ENCODE assay signal across 10 mouse cellular contexts in genomic region chr14:101055915-101056314, GRCm38 (mm10).
DNase-seq lines count a peak whose midpoint lies in the region; ATAC-seq and TF ChIP-seq lines count a peak whose summit lies in the region.
"Had no signal": no experiment of that assay in that cellular context is flagged by ENCODE, and none has a peak within 500 bp of the region (broad histone marks: within the 10 kb centered on the region; RNA-seq: fewer than 3 reads in every experiment).

No protein-coding gene starts in this region.

- no peak overlapping the region; the same call in 1 of the 2 replicates for H3K9ac ChIP-seq in heart, embryonic 14.5 days (ENCODE audit: low read length)
- no peak overlapping the region for H3K9ac ChIP-seq in hindbrain, embryonic 16.5 days (ENCODE audit: low read depth, low read length)
- H3K9ac ChIP-seq in stomach, postnatal 0 days (ENCODE audit: low read length) = no peak overlapping the region
- H3K9ac ChIP-seq: embryonic facial prominence, embryonic 13.5 days; liver, embryonic 14.5 days had no signal

- 0 out of 2 replicates have a peak, but pooled peaks have one; percentile 6 for ATAC-seq in heart, embryonic 14.5 days (ENCODE audit: insufficient number of reproducible peaks, insufficient read depth, low FRiP score, low read depth)
- ATAC-seq in hindbrain, embryonic 16.5 days = peak; percentile 90
- no peak for ATAC-seq in stomach, postnatal 0 days (ENCODE audit: low FRiP score, low TSS enrichment)

- peaks cover 5% of the 10 kb centered on the region in 2 experiments; a peak in 3 of 4 replicates for H3K4me1 ChIP-seq in heart, embryonic 14.5 days (ENCODE audit: control insufficient read depth in 2 of 2, insufficient read depth in 2 of 2, low read length in 2 of 2)
- H3K4me1 ChIP-seq in hindbrain, embryonic 16.5 days (ENCODE audit: control insufficient read depth, insufficient read depth, low read depth, low read length) = no peaks in the 10 kb centered on the region
- H3K4me1 ChIP-seq in stomach, postnatal 0 days (replicated peaks; ENCODE audit: control insufficient read depth, insufficient read depth) = no peaks in the 10 kb centered on the region

- H3K4me2 ChIP-seq in heart, embryonic 14.5 days (ENCODE audit: low read length) = peak overlapping the region; percentile 21; the same call in 1 of the 2 replicates
- H3K4me2 ChIP-seq in hindbrain, embryonic 16.5 days (ENCODE audit: low read length) = no peak overlapping the region
- H3K4me2 ChIP-seq in stomach, postnatal 0 days (replicated peaks; ENCODE audit: low read depth) = no peak overlapping the region
- H3K4me2 ChIP-seq: embryonic facial prominence, embryonic 13.5 days had no signal

- no peaks in the 10 kb centered on the region for H3K27me3 ChIP-seq in heart, embryonic 14.5 days (ENCODE audit: control insufficient read depth, insufficient read depth, low read length)
- no peaks in the 10 kb centered on the region for H3K27me3 ChIP-seq in hindbrain, embryonic 16.5 days (replicated peaks; ENCODE audit: control insufficient read depth, insufficient read depth, low read length)
- H3K27me3 ChIP-seq in stomach, postnatal 0 days (ENCODE audit: control insufficient read depth, insufficient read depth, low read length) = no peaks in the 10 kb centered on the region
- H3K27me3 ChIP-seq: embryonic facial prominence, embryonic 13.5 days had no signal

- H3K9me3 ChIP-seq in heart, embryonic 14.5 days (ENCODE audit: control insufficient read depth, low read length) = no peaks in the 10 kb centered on the region
- H3K9me3 ChIP-seq in hindbrain, embryonic 16.5 days (ENCODE audit: control insufficient read depth, low read length) = no peaks in the 10 kb centered on the region
- no peaks in the 10 kb centered on the region for H3K9me3 ChIP-seq in stomach, postnatal 0 days (ENCODE audit: control insufficient read depth, low read length)
- H3K9me3 ChIP-seq: embryonic facial prominence, embryonic 13.5 days had no signal

- no peak for TF ChIP-seq CTCF in stomach, postnatal 0 days (IDR thresholded peaks at IDR 0.05; ENCODE audit: low read depth)

- DNase-seq in heart, adult 9 months (ENCODE audit: low spot score in 2 of 2) = no peak
- peak; percentile 37 for DNase-seq in retina, postnatal 1 day
- no peak for DNase-seq in retina, embryonic 14.5 days (ENCODE audit: low spot score)
- peak; percentile 67 to 75 for DNase-seq in right cerebral cortex, postnatal 10 days (ENCODE audit: low spot score in 2 of 2)
- no peak for DNase-seq in gastrocnemius, adult 18-20 months (ENCODE audit: low spot score)
- no peak for DNase-seq in stomach, postnatal 0 days (ENCODE audit: low spot score)

- 9% methylated on average over 3 of the region's 3 CpGs for WGBS in heart, embryonic 14.5 days
- 26% methylated on average over 3 of the region's 3 CpGs for WGBS in hindbrain, embryonic 16.5 days
- 26% methylated on average over 3 of the region's 3 CpGs for WGBS in stomach, postnatal 0 days

- no peak for TF ChIP-seq EP300 in stomach, postnatal 0 days (optimal IDR thresholded peaks at IDR 0.05)

- H3K36me3 ChIP-seq in heart, embryonic 14.5 days (ENCODE audit: control insufficient read depth, insufficient read depth, low read length) = no peaks in the 10 kb centered on the region
- H3K36me3 ChIP-seq in hindbrain, embryonic 16.5 days (ENCODE audit: control insufficient read depth, insufficient read depth, low read length) = no peaks in the 10 kb centered on the region
- no peaks in the 10 kb centered on the region for H3K36me3 ChIP-seq in stomach, postnatal 0 days (ENCODE audit: control insufficient read depth, insufficient read depth, low read length)
- H3K36me3 ChIP-seq: embryonic facial prominence, embryonic 13.5 days had no signal

- peak overlapping the region in 1 of 2 experiments; percentile 37; a peak in 1 of 4 replicates for H3K27ac ChIP-seq in heart, embryonic 14.5 days (replicated peaks in 1 of 2; ENCODE audit: control insufficient read depth in 1 of 2, insufficient read depth in 1 of 2, low read depth in 2 of 2, low read length in 2 of 2)
- no peak overlapping the region for H3K27ac ChIP-seq in hindbrain, embryonic 16.5 days (ENCODE audit: low read depth, low read length)
- no peak overlapping the region for H3K27ac ChIP-seq in stomach, postnatal 0 days (replicated peaks)
- H3K27ac ChIP-seq: embryonic facial prominence, embryonic 13.5 days; liver, embryonic 14.5 days had no signal

- no peak overlapping the region for H3K4me3 ChIP-seq in heart, embryonic 14.5 days (ENCODE audit: control insufficient read depth in 1 of 2, insufficient read depth in 1 of 2, low read depth in 1 of 2, low read length in 2 of 2)
- H3K4me3 ChIP-seq in hindbrain, embryonic 16.5 days (ENCODE audit: low read length) = no peak overlapping the region
- no peak overlapping the region for H3K4me3 ChIP-seq in stomach, postnatal 0 days (ENCODE audit: low read depth, low read length)
- H3K4me3 ChIP-seq: embryonic facial prominence, embryonic 13.5 days had no signal

Comparison
In these comparisons a context has a peak if more than half of its experiments do, and no peak if none do; other contexts are left out.
1. DNase-seq: peak in retina, postnatal 1 day (single experiment) and right cerebral cortex, postnatal 10 days (2 of 2); none in heart, adult 9 months (0 of 2), retina, embryonic 14.5 days (single experiment), gastrocnemius, adult 18-20 months (single experiment) and stomach, postnatal 0 days (single experiment).